Mouse (Mus musculus) left cerebral cortex, adult 18-20 months (tissue): ENCODE data around the gene Ndrg3. TPM values are rescaled to one million over a fixed set of nuclear protein-coding genes. Genes with fewer than 3 reads are reported as not detected.

Experiments
- total RNA-seq, 2 experiments: library from RNA; stranded (reverse); gene quantifications; 2 replicates each; pipeline ENCODE4 v1.2.3; 2021

Gene Ndrg3
- total RNA-seq, 2 experiments from 2014 or later, result 446 to 471 TPM

Other genes starting within 250 kb of the Ndrg3 start
- gene Myl9, start 216.6 kb downstream of the Ndrg3 start, total RNA-seq, result 10 to 100 TPM; 13.2 to 15.3 TPM
- gene Tgif2, start 152.0 kb downstream of the Ndrg3 start, total RNA-seq, result 1 to 10 TPM in 1 of 2 experiments, under 1 TPM in 1; 0.40 to 1.3 TPM
- 1 to 10 TPM; 1.7 to 2.9 TPM for gene 4930518I15Rik, start 134.1 kb downstream of the Ndrg3 start, total RNA-seq
- gene Rab5if, start 128.9 kb downstream of the Ndrg3 start, total RNA-seq, result 10 to 100 TPM; 89.8 to 97.6 TPM
- under 1 TPM; 0.63 to 0.82 TPM for gene Sla2, start 104.9 kb downstream of the Ndrg3 start, total RNA-seq
- 1 to 10 TPM; 4.8 to 5.6 TPM for gene Dsn1, start 15.1 kb upstream of the Ndrg3 start, total RNA-seq
- 10 to 100 TPM; 17.1 to 17.7 TPM for gene Soga1, start 87.2 kb upstream of the Ndrg3 start, total RNA-seq
- gene Tldc2, start 95.0 kb upstream of the Ndrg3 start, total RNA-seq, result not detected
- 10 to 100 TPM; 12.7 to 13.9 TPM for gene Samhd1, start 143.2 kb upstream of the Ndrg3 start, total RNA-seq
- gene Rbl1, start 212.5 kb upstream of the Ndrg3 start, total RNA-seq, result 1 to 10 TPM; 1.4 to 1.8 TPM